Mouse (Mus musculus) urinary bladder, postnatal 36 days (tissue): Measurements from ENCODE around the gene Sfxn3.

Source experiments
- DNase-seq, 2 experiments: peaks; one replicate each; pipeline ENCODE4 v3.0.0; 2022; ENCODE audit warnings: low spot score in 2 of 2, mixed read lengths in 1 of 2

The Sfxn3 gene

DNA sequence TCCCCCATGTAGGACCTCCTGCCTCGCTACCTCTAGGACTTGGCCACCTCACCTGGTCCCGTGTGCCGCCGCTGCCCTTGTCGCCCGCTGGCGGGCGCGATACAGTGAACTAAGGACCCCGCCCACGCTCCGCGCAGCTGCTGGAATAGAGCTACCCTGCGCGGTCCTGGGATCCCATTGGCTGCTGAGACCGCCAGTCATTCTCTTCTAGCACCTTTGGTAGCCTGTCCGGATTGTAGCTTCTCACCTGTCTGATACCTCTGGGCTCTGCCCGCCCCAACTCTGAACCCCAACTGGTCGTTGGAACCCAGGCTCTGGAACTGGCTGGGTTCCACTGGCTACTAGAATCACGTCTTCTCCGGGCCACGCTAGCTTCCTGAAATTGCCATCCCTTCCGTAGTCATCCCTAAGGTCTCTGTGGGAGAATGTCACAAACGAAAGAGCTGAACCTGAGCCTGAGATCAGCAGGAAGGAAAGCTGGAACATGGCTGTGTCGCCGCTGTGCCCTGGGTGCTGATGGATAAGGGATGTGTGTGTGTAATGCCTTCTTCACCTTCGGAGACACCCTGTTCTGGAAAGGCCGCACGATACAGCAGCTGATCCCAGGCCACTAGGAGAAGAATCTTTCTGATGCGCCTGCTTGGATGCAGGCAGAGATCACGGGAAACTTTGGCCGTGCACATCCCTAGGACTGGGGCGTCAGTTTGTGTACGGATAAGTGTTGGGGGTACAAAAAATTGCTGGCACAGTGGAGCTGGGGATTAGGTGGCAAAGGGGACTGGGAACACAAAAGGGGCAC is 581 bp upstream of the Sfxn3 start:
- peak; percentile 83 for DNase-seq

DNA sequence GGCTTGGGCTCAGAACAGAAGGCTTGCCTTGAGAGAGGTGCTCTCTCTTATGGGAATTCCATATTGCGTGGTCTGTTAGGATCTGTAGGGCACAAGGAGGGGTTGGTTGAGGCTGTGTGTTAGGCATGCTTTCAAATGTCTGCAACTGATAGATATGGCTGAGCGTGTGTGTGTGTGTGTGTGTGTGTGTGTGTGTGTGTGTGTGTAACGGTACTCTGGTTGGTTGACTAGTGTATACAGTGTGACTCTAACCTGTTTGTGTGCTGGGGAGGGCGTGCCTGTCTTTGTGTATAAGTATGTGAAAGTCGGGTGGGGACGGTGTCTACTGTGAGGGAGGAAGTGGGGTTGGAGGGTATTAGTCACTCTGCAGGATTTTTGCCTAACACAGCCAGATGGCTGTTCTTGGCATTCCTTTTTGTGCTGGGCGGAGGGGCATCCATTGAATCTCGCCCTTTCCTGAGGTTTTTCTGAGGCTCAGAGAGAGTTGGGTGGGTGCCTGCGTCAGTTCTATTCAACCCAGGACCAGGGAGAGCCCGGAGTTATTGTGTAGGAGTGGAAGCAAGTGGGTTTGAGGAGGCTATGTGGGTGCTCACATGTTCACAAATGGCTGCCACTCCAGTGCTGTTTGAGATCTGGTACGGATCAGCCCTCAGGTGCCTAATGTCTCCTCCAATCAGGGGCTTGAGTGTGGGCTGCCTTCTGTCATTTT is 786 bp downstream of the Sfxn3 start:
- DNase-seq: peak; percentile 62 to 75

DNA sequence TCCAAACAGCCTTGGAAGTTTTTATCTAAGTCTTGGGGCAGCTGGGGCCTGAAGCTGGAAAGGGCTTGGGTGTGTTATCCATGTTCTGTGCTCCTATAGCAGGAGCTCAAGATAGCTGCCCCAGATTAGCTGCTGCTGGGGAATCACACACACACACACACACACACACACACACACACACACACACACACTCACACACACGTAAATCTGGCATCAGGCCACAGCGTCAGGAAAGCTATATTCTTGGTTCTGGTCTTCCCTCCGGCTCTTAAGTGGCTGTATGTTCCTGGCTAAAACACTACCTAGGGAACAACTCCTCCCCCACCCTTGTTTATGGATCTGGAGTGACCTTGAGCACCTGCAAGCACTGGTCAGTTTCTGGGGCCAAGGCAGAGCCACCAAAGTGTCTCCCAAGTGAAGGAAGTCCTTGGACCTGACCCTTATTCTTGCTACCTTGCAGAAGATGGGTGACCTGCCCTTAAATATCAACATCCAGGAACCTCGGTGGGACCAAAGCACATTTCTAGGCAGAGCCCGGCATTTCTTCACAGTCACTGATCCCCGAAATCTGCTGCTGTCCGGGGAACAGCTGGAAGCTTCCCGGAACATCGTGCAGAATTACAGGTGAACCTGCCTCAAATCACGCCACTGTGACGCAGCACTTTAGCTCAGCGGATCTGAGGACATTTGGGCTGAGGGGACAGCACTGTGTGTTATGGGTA is 1.5 kb downstream of the Sfxn3 start:
- DNase-seq: no peak

DNA sequence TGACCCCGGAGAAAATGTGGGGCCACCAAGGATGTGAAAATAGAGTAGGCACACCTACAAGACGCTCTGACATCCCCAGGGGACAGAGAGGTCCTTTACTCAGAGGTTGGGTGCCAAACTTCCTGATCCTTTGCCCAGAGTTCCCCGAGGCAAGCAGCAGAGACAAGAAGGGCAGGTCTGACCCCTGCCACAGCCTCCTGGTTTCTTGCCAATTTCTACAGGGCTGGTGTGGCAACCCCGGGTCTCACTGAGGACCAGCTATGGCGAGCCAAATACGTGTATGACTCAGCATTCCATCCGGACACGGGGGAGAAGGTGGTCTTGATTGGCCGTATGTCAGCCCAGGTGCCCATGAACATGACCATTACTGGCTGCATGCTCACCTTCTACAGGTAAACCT is 2.2 kb downstream of the Sfxn3 start:
- no peak for DNase-seq

DNA sequence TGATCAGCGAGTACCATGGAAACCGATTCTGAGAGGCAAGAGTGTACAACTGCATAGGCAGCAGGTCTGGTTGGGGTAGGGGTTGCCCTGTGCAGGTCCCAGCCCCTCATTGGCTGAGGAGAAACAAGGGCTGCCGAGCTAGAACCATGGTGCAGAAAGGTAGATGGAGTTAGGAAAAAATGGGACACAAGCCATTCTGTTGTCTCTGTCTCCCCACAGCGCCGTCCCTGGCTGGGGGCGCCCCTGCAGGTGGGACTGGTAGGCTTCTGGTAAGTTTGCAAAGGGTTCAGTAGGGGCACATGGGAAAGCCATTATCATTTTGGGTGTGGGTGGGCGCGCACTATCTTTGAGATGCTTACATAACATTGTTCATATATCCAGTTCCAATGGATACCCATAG is 6.1 kb downstream of the Sfxn3 start:
- DNase-seq: no peak

DNA sequence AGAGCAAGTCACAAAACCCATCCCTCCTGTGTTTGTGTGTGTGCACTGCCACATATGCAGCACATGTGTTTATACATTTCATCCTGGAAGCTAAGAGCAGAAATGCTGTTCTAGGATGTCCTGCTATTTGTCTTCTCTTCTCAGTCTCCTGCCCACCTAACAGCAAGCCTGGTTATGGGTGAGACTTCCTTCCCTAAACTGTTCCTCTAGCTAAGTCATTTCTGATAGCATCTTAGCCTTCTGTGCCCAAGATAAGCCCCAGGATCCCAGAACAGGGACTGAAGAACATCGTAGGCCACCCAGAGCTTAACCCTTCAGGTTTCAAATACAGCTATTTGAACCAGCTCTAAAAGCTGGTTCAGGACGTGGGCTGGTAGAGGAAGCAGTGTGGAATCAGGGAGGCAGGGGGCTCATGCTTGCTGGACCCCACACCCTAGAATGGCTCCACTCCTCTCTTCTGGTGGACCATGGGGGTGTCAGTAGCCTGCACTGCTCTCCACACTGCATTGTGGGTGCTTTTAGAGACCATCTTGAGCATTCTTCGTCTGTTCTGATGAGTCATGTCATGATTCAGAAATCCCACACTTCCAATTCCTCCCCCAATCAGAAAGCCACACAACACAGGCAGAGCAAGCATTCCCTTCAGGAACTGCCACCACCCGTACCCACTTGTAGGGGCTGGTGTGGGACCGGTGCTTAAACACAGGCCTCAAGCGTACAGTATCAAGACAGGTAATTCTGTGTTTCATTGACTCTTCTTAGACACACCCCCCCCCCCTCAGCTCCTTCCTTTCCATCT is 7.8 kb downstream of the Sfxn3 start:
- DNase-seq: no peak

DNA sequence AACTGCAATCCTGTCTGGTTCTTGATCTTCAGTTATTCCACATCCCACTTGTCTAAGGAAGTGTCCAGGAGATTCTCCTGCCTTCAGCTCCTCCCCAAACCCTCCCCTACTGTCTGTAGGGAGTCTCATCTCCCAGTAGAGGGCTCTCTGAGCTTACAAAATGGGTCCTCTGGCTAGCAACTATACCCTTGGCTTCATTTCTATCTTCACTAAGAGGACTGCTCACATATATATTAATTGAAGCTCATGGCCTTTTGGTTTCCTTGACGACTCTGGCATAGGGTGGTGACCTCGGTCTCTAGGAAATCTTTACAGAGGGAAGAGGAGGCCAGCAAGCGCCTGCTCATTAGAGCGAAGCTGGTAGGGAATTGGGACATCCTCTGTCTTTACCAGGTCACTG is 9.1 kb downstream of the Sfxn3 start:
- no peak for DNase-seq

DNA sequence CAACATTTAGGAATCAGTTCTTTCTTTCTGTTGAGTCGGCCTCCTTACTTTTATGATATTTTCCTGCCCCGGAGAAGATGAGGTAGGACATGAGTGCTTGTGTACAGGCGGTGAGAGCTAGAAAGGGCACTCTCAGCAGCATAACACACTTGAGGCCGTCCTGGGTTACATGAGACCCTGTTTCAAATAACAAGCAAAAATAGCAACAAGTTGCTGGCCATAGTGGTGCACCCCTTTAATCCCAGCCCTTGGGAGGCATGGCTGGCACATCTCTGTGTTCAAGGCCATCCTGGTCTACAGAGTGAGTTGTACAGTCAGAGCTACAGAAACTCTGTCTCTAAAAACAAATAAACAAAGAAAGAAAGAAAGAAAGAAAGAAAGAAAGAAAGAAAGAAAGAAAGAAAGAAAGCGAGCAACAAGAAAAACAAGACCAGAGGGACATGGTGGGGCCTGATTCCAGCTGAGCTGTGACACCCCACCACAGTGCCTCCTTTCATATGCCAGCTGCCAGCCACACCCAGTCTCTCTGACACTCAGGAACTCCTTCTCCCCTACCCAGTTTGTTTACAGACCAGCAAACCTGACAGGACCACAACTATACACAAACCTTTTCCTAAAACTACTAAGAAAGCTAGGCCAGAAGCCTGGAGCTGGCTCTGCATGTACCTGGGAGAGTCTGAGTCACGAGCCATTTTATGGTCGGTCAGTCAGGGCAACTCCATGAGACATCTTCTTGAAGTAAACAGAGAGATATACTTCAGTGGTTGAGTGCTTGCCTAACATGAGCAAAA is 9.8 kb downstream of the Sfxn3 start:
- DNase-seq: no peak

DNA sequence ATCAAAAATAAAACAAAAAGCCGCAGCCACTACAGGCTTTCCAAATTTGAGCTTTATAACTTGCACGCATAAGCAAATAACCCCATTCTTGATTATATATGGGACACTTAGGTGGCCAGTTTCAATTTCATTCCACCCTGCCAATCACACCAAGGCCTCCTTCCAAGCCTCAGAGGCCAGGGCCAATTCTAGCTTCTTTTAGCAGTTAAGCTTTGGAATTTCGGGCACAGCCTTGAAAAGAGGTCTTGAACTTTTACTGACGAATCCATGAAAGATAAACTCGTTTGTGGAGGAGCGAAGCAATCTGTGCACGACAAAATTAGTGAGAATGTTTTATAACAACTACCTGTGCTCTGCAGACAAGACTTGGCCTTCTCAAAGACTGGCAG is 10.4 kb downstream of the Sfxn3 start:
- no peak for DNase-seq

DNA sequence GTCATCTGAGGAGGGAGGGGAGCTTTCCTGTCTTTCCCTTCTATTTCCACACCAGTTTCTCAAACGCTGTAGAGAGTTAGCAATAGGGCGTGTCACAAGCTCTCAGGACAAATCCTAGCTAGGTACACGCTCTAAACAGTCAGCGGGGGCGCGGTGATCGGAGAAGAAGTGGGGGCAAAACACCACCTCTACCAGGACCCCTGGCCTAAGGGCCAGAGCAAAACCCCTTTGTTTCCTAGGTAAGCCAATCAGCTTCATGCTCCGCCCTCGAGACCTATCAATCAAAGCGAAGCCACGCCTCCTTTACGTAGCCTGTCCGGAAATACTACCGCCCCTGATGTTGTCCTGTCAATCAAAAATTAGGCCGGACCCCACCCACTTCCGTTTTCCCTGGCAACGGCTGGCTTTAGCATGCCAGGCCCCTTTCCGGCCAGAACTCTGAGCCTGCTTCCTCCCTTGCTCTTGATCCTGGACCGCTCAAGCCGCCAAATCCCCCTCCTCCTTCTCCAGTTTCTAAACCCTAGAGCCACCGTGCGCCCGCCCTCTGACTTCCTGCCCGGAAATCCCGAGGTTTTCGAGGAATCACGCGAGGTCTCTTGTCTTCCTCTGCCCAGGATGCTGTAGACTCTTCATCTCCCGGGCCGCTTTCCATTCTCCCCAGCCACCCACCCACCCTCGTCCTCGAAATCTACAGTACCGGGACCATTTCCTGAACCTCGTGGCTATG is 11.0 kb downstream of the Sfxn3 start:
- DNase-seq: peak; percentile 92 to 93

DNA sequence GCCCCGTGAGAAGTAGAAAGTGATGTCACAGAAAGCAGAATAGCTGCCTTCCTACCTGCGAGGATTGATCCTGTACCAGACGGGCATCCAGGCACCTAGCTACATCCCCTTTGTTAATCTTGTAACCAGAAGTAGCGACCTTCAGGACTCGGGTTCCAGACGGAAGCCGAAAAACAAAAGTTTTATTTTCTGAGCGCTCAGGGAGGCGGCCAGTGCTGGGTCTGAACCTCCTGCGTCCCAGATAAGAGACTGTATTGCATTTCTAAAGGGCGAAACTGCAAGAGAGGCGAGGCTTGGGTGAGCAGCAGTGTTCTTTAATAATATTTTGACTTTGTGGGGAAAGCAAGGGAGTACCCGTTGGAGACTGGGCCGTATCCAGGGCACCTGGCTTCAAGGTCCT is 11.5 kb downstream of the Sfxn3 start:
- DNase-seq: no peak

DNA sequence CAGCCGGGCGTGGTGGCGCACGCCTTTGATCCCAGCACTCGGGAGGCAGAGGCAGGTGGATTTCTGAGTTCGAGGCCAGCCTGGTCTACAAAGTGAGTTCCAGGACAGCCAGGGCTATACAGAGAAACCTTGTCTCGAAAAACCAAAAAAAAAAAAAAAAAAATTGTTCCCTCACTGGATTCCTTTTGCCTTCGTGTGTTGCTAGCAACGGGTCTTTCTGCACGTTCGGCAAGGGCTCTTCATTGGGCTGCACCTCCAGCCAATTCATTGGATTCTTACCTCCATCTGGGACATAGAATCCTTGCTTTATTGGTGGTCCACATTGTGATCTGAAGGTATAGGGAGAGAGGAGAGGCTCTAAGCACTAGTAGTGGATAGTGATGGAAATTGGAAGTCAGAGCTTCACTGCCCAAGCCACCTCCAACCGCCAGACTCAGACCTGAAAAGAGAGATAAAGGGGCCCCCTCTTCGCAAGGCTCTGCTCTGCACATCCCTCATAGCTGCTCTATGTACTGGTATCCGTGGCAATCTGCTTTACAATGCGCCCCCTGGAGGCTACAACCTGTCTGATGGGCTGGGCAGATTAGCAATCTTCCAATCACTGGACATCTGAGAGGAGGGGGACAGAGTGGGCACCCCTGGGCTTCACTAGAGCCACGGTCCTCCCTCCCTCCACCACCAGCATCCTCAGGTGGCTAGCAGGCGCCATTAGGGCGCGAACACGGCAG is 16.4 kb downstream of the Sfxn3 start:
- peak in 1 of 2 experiments; percentile 52 for DNase-seq

DNA sequence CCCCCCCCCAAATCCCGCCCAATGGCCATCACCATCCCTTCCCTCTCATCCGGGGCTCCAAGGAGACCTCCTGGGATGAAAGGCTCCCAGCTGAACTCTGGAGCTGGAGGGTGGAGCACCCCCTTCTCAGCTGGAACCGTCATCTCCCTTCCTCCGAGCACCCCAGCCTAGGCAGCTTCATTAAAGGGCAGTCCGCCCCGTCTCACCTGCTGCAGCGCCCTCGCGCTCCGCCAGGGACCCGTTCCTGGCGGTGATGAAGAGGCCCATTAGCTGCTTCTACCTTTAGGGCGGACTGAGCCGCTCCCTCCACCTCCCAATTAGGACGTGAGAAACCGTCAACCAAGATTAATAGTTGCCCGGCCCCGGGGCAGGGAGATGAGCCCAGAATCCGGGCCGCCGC is 17.9 kb downstream of the Sfxn3 start:
- no peak for DNase-seq

DNA sequence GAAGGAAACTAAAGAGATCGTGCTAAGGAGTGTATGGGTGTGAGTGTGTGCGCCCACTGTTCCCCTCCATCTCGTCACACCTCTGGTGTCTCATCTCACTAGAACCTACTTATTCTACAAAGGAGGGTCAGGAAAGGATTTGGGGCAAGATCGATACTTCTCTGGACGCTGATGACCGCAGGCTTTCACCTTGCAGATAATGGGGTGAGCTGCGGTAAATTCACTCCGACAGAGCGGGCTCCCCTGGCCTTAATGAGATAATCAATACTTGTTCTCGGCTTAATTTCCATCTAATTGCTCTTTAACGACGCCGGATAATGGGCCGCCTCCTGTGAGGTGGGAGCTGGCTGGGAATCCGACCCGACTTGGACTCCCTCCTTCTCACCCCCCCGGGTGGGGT is 19.9 kb downstream of the Sfxn3 start:
- DNase-seq: no peak

DNA sequence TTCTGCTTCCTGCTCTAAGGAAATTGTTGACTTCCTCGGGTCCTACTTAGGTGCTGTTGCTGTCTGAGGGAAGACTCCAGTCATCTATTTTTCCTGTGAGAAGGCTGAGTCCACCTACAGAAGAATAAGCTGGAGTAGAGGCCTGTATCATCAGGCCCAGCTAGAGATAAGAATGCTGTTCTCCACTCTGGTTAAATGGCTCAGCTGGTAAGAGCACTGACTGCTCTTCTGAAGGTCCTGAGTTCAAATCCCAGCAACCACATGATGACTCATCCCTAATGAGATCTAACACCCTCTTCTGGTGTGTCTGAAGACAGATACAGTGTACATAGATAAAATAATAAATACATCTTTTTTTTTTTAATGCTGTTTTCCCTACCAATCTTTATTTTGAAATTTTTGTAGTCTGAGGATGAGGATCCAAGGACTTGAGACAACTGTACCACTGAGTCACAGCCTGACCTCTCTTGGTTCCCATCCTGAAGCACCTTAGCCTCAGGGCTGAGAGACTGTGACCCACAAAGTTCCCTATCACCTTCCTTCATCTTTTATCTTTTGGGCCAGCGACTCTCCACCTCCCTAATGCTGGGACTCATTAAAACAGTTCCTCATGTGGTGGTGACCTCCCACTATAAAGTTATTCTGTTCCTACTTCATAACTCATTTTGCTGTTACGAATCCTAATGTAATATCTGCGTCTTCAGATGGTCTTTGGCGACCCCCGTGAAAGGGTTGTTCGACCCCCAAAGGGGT is 20.6 kb downstream of the Sfxn3 start:
- no peak for DNase-seq

DNA sequence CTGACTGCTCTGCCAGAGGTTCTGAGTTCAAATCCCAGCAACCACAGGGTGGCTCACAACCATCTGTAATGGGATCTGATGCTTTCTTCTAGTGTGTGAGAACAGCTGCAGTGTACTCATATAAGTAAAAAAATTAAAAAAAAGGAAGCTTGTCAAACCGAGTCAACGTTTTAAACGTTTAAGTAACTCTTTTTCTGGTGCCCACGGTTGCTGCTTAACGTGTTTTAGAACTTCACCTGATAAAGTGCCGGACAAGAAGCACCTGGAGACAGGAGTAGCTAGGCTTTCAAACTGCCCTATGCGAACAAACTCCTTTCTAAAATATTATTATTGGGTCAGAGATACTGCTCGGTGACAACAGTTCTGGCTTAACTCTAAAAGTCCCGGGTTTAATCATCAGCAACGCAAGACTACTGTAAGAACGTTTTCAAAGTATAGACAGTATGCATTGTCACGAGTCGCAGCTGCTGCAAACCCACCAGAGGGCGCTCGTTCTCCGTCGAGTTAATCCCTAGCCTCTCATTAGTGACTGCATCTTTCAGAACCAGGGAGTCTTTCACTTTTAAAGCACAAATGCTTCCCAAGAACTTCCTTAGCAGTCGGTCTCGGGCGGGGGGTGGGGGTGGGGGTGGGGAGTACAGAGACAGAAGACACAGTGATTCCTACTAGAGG is 26.7 kb downstream of the Sfxn3 start:
- peak; percentile 63 to 80 for DNase-seq

DNA sequence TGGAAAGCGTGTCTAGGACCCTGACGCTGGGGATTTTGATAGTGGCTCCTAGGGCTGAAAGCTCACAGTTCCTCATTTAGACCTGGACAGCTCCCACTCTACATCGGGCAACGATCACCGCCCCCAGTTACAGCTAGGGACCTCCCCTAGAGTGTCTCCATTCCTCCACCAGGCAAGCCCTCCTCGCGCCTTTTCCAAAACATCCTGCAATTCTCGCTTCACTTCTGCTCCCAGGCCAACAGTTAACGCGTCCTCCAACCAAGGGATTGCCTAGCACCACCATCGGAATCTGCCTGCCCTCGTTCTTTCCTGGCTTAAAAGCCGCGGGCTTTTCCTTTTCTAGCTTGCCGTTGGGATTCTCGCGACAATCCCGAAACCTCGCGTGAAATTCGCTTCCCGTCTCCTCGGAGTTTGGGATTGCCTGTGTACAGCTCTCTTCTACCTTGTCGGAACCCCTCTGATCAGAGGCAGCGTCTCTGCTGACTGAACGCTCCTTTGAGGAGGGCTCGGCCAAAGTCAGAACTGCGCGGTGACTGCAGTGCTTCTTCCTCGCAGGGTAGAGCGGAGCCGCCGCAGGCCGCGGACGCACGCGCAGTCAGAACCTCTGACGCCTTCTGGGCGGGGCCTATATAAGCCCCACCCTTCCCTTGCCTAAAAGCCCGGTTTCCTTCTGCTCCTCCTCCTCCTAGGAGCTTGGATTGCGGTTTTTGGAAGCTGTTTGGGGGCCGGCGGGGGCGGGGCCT is 27.4 kb downstream of the Sfxn3 start, which contains the start of gene Kazald1:
Kazald1 (plus strand) TSS at position 662 of the 743 bp plus-strand sequence.
- DNase-seq: peak; percentile 93
